Mouse (Mus musculus) frontal cortex, postnatal 10 days (tissue): ENCODE results near the gene Spag5.

Experiments used
- DNase-seq, 2 experiments: peaks; one replicate each; pipeline ENCODE4 v3.0.0; 2022; ENCODE audit warnings: low spot score in 2 of 2, mixed read lengths in 1 of 2

The Spag5 gene

GRCm38 (mm10) chr11:78322860-78323259 lies 21.5 kb downstream of the Spag5 start, which contains the start of gene Aldoc:
Aldoc (plus strand) TSS chr11:78322968.
- peak; percentile 69 to 84 for DNase-seq

- peak in 1 of 2 experiments; percentile 57 for DNase-seq
Observed at GRCm38 (mm10) chr11:78324000-78324785, 22.9 kb downstream of the Spag5 start.

GRCm38 (mm10) chr11:78324965-78325364 lies 23.6 kb downstream of the Spag5 start:
- DNase-seq: no peak

GRCm38 (mm10) chr11:78327215-78327614 lies 25.9 kb downstream of the Spag5 start:
- no peak for DNase-seq

GRCm38 (mm10) chr11:78327634-78328511 lies 26.5 kb downstream of the Spag5 start, which contains the start of gene Pigs:
Pigs (plus strand) TSS chr11:78328415.
- peak; percentile 90 to 94 for DNase-seq

- DNase-seq: no peak
Observed at GRCm38 (mm10) chr11:78328512-78329056, 27.3 kb downstream of the Spag5 start.

- DNase-seq: no peak
Observed at GRCm38 (mm10) chr11:78332676-78333075, 31.3 kb downstream of the Spag5 start.

- DNase-seq: no peak
Observed at GRCm38 (mm10) chr11:78333992-78334391, 32.7 kb downstream of the Spag5 start.

GRCm38 (mm10) chr11:78337040-78337439 lies 35.7 kb downstream of the Spag5 start:
- no peak for DNase-seq

GRCm38 (mm10) chr11:78341702-78342101 lies 40.4 kb downstream of the Spag5 start:
- no peak for DNase-seq

- DNase-seq: peak in 1 of 2 experiments; percentile 71
Observed at GRCm38 (mm10) chr11:78343381-78344327, 42.3 kb downstream of the Spag5 start, which contains the start of gene Unc119. Unc119 (plus strand) TSS chr11:78343482.

GRCm38 (mm10) chr11:78344328-78344889 lies 43.1 kb downstream of the Spag5 start:
- DNase-seq: no peak

- no peak for DNase-seq
Observed at GRCm38 (mm10) chr11:78344890-78345715, 43.8 kb downstream of the Spag5 start.

- no peak for DNase-seq
Observed at GRCm38 (mm10) chr11:78345801-78346200, 44.5 kb downstream of the Spag5 start.

- no peak for DNase-seq
Observed at GRCm38 (mm10) chr11:78346326-78347069, 45.2 kb downstream of the Spag5 start.

- peak in 1 of 2 experiments; percentile 46 for DNase-seq
Observed at GRCm38 (mm10) chr11:78347070-78347754, 45.9 kb downstream of the Spag5 start.

GRCm38 (mm10) chr11:78347908-78348307 lies 46.6 kb downstream of the Spag5 start:
- DNase-seq: no peak

GRCm38 (mm10) chr11:78348474-78348873 lies 47.1 kb downstream of the Spag5 start:
- DNase-seq: no peak
